Mouse (Mus musculus) lung, embryonic 16.5 days (tissue): ENCODE results near the gene Amd1. TPM values are rescaled to one million over a fixed set of nuclear protein-coding genes. Genes with fewer than 3 reads are reported as not detected.

Source experiments
- ATAC-seq: fragments of 200-750 bp; cut with Nextera tagmentation; 2 replicates; pipeline ENCODE4 v1.8.0; 2017; ENCODE audit warnings: low read depth, mild to moderate bottlenecking, moderate library complexity
- H3K27ac ChIP-seq: fragments of 300-500 bp; sonication (generic); 2 replicates; pipeline ENCODE4 v1.5.1; 2014; ENCODE audit warnings: mild to moderate bottlenecking, control low read depth, low read length
- H3K27me3 ChIP-seq: fragments of 300-500 bp; sonication (generic); 2 replicates; pipeline ENCODE4 v1.6.1; 2014; ENCODE audit warnings: low read depth, low read length, mixed read lengths; ENCODE audit not compliant: control insufficient read depth, insufficient read depth
- H3K36me3 ChIP-seq: fragments of 300-500 bp; sonication (generic); 2 replicates; pipeline ENCODE4 v1.6.1; 2014; ENCODE audit warnings: low read length; ENCODE audit not compliant: control insufficient read depth, insufficient read depth
- H3K4me1 ChIP-seq: fragments of 300-500 bp; sonication (generic); replicated peaks from 2 replicates; pipeline ENCODE4 v1.6.1; 2014; ENCODE audit warnings: low read length, mixed read lengths; ENCODE audit not compliant: control insufficient read depth, insufficient read depth
- H3K4me2 ChIP-seq: fragments of 300-500 bp; sonication (generic); 2 replicates; pipeline ENCODE4 v1.6.1; 2014; ENCODE audit warnings: low read depth, low read length, control low read depth
- H3K4me3 ChIP-seq: fragments of 300-500 bp; sonication (generic); 2 replicates; pipeline ENCODE4 v1.5.1; 2014; ENCODE audit warnings: mild to moderate bottlenecking, low read length, control low read depth
- H3K9ac ChIP-seq: fragments of 300-500 bp; sonication (generic); 2 replicates; pipeline ENCODE4 v1.6.1; 2014; ENCODE audit warnings: low read length, control low read depth
- H3K9me3 ChIP-seq: fragments of 300-500 bp; sonication (generic); 2 replicates; pipeline ENCODE4 v1.6.1; 2016; ENCODE audit warnings: low read length; ENCODE audit not compliant: control insufficient read depth
- WGBS: fragments of 180-500 bp; shearing (Covaris S2); extraction: QIAGEN DNeasy Blood & Tissue Kit; methylation state at CpG from one replicate; pipeline ENCODE4 v1.1.7; 2014; 5-methylcytosine and 5-hydroxymethylcytosine counted together
- polyA plus RNA-seq: library from polyadenylated mRNA; unstranded; fragments of >200 nt; fragmentation: Nextera tagmentation; extraction: Ambion mirVana; gene quantifications from 2 replicates; pipeline ENCODE4 v1.2.1, GENCODE M21; 2015

The Amd1 gene
- polyA plus RNA-seq, 1 experiment from 2014 or later = 53.2 TPM

- H3K4me2 ChIP-seq = peak within 1 kb of the TSS; percentile 80
- under 1% methylated on average over 54 of the region's 54 CpGs for WGBS
- no peaks in the 10 kb centered on the region for H3K9me3 ChIP-seq
- H3K36me3 ChIP-seq = peaks cover 29% of the 10 kb centered on the region
- ATAC-seq = peak; percentile 94
- peak within 1 kb of the TSS; percentile 80 for H3K9ac ChIP-seq
- 0 out of 2 replicates have a peak, but pooled peaks cover 5% of the 10 kb centered on the region for H3K4me1 ChIP-seq
- peak within 1 kb of the TSS; percentile 70 for H3K27ac ChIP-seq
- H3K4me3 ChIP-seq = peak within 1 kb of the TSS; percentile 86
- H3K27me3 ChIP-seq = no peaks in the 10 kb centered on the region
Observed at GRCm38 (mm10) chr10:40246374-40247165, 55.4 kb downstream of the Amd1 start, which contains the start of gene Rpf2. Rpf2 (minus strand) TSS chr10:40247036.

- H3K4me2 ChIP-seq = no peak overlapping the region
- no peak overlapping the region for H3K27ac ChIP-seq
- H3K4me1 ChIP-seq = no peaks in the 10 kb centered on the region
- WGBS = 96% methylated on average over 5 of the region's 5 CpGs
- H3K27me3 ChIP-seq = no peaks in the 10 kb centered on the region
- no peak overlapping the region for H3K4me3 ChIP-seq
- no peaks in the 10 kb centered on the region for H3K9me3 ChIP-seq
- ATAC-seq = no peak
- H3K36me3 ChIP-seq = peaks cover 32% of the 10 kb centered on the region
- no peak overlapping the region for H3K9ac ChIP-seq
Observed at GRCm38 (mm10) chr10:40237826-40238225, 64.2 kb downstream of the Amd1 start.

Other genes with a start within 250 kb of the Amd1 start
- gene Slc16a10, start 159.9 kb downstream of the Amd1 start, polyA plus RNA-seq = 5.0 and 7.8 TPM in 2 replicates
- 50.6 and 52.4 TPM in 2 replicates for gene Rpf2, start 55.1 kb downstream of the Amd1 start, polyA plus RNA-seq
- 77.4 and 82.7 TPM in 2 replicates for gene Gtf3c6, start 44.1 kb downstream of the Amd1 start, polyA plus RNA-seq
- 9.8 and 11.3 TPM in 2 replicates for gene Cdk19, start 37.4 kb upstream of the Amd1 start, polyA plus RNA-seq